Mouse (Mus musculus) MEL (cell line): ENCODE results near the gene Asf1b. TPM values are rescaled to one million over a fixed set of nuclear protein-coding genes. Genes with fewer than 3 reads are reported as not detected.

Source experiments
- DNase-seq: peaks from one replicate; pipeline ENCODE4 v3.0.0; 2011; ENCODE audit warnings: low read depth, low spot score
- H3K27ac ChIP-seq: 2 replicates; pipeline ENCODE4 v1.5.1; 2012; ENCODE audit warnings: low read depth, mild to moderate bottlenecking, control low read depth, low read length, moderate library complexity; ENCODE audit not compliant: control insufficient read depth
- H3K27me3 ChIP-seq, 2 experiments: fragments of 150-350 bp in 1 of 2; sonication (generic) in 1 of 2; 2 replicates each; pipeline ENCODE4 v1.6.1; 2012; ENCODE audit warnings: low read length in 2 of 2, mild to moderate bottlenecking in 2 of 2, improper control_type of control experiment in 1 of 2, moderate library complexity in 1 of 2; ENCODE audit not compliant: insufficient read depth in 2 of 2, control insufficient read depth in 1 of 2
- H3K36me3 ChIP-seq, 2 experiments: 2 replicates each; pipeline ENCODE4 v1.6.1; 2012 to 2014; ENCODE audit warnings: low read length in 2 of 2, improper control_type of control experiment in 1 of 2, inconsistent platforms in 1 of 2, mild to moderate bottlenecking in 1 of 2; ENCODE audit not compliant: insufficient read depth in 2 of 2, control insufficient read depth in 1 of 2
- H3K4me1 ChIP-seq, 2 experiments: fragments of 150-350 bp in 1 of 2; sonication (generic) in 1 of 2; 2 replicates each; pipeline ENCODE4 v1.6.1; 2012; ENCODE audit warnings: low read length in 2 of 2, improper control_type of control experiment in 1 of 2, mild to moderate bottlenecking in 1 of 2; ENCODE audit not compliant: insufficient read depth in 2 of 2, control insufficient read depth in 1 of 2
- H3K4me3 ChIP-seq, 2 experiments: fragments of 150-350 bp in 1 of 2; sonication (generic) in 1 of 2; 2 replicates each; pipeline ENCODE4 v1.5.1; 2012; ENCODE audit warnings: low read depth in 2 of 2, low read length in 2 of 2, mild to moderate bottlenecking in 2 of 2, moderate library complexity in 2 of 2, control low read depth in 1 of 2, improper control_type of control experiment in 1 of 2; ENCODE audit not compliant: control insufficient read depth in 1 of 2, insufficient read depth in 1 of 2
- H3K79me2 ChIP-seq: 2 replicates; pipeline ENCODE4 v1.6.1; 2012; ENCODE audit warnings: mild to moderate bottlenecking, low read length, moderate library complexity; ENCODE audit not compliant: control insufficient read depth, poor library complexity, insufficient read depth
- H3K9ac ChIP-seq: 2 replicates; pipeline ENCODE4 v1.6.1; 2012; ENCODE audit warnings: low read depth, mild to moderate bottlenecking, control low read depth, low read length, moderate library complexity; ENCODE audit not compliant: control insufficient read depth, poor library complexity, severe bottlenecking
- H3K9me3 ChIP-seq: fragments of 150-350 bp; sonication (generic); replicated peaks from 2 replicates; pipeline ENCODE4 v1.6.1; 2012; ENCODE audit warnings: mild to moderate bottlenecking, low read length, improper control_type of control experiment, moderate library complexity; ENCODE audit not compliant: insufficient read depth
- E2F4 ChIP-seq: IDR thresholded peaks from 2 replicates; pipeline ENCODE4 v1.6.1; 2011; ENCODE audit warnings: low read depth, low read length, improper control_type of control experiment, borderline replicate concordance
- ELF1 ChIP-seq: IDR thresholded peaks from 2 replicates; pipeline ENCODE4 v1.6.1; 2014; ENCODE audit warnings: low read depth, mild to moderate bottlenecking, inconsistent platforms, low read length, improper control_type of control experiment, moderate library complexity
- EP300 ChIP-seq, 2 experiments: IDR thresholded peaks; 2 replicates each; pipeline ENCODE4 v1.6.1; 2011; ENCODE audit warnings: improper control_type of control experiment in 2 of 2, low read length in 2 of 2, low read depth in 1 of 2, mild to moderate bottlenecking in 1 of 2
- GATA1 ChIP-seq: IDR thresholded peaks from 2 replicates; pipeline ENCODE4 v1.6.1; 2011; ENCODE audit warnings: low read depth, low read length, improper control_type of control experiment
- HCFC1 ChIP-seq: IDR thresholded peaks from 2 replicates; pipeline ENCODE4 v1.6.1; 2012; ENCODE audit warnings: low read depth, mild to moderate bottlenecking, inconsistent platforms, low read length, improper control_type of control experiment, moderate library complexity
- KAT2A ChIP-seq: conservative IDR thresholded peaks from 2 replicates; pipeline ENCODE4 v1.6.1; 2012; ENCODE audit warnings: low read depth, low read length, improper control_type of control experiment, inconsistent platforms
- MAFK ChIP-seq: IDR thresholded peaks from 2 replicates; pipeline ENCODE4 v1.6.1; 2011; ENCODE audit warnings: low read depth, mild to moderate bottlenecking, low read length, improper control_type of control experiment, borderline replicate concordance
- MAX ChIP-seq: IDR thresholded peaks from 2 replicates; pipeline ENCODE4 v1.6.1; 2011; ENCODE audit warnings: low read length, improper control_type of control experiment
- MAZ ChIP-seq: IDR thresholded peaks from 2 replicates; pipeline ENCODE4 v1.6.1; 2012; ENCODE audit warnings: low read depth, mild to moderate bottlenecking, inconsistent platforms, low read length, improper control_type of control experiment
- MEF2A ChIP-seq: IDR thresholded peaks from 2 replicates; pipeline ENCODE4 v1.6.1; 2014; ENCODE audit warnings: low read depth, mild to moderate bottlenecking, inconsistent platforms, low read length, improper control_type of control experiment; ENCODE audit not compliant: poor library complexity, insufficient replicate concordance, severe bottlenecking; ENCODE audit errors: extremely low read depth
- MYB ChIP-seq: IDR thresholded peaks from 2 replicates; pipeline ENCODE4 v1.6.1; 2011; ENCODE audit warnings: mild to moderate bottlenecking, low read depth, low read length, improper control_type of control experiment
- MYC ChIP-seq: IDR thresholded peaks from 2 replicates; pipeline ENCODE4 v1.6.1; 2011; ENCODE audit warnings: low read depth, mild to moderate bottlenecking, low read length, improper control_type of control experiment, moderate library complexity
- NELFE ChIP-seq: IDR thresholded peaks from 2 replicates; pipeline ENCODE4 v1.6.1; 2011; ENCODE audit warnings: low read depth, low read length, improper control_type of control experiment
- POLR2AphosphoS5 ChIP-seq: IDR thresholded peaks from 2 replicates; pipeline ENCODE4 v1.6.1; 2012; ENCODE audit warnings: low read depth, borderline replicate concordance, mild to moderate bottlenecking, inconsistent platforms, low read length, moderate library complexity, mixed read lengths
- RCOR1 ChIP-seq: IDR thresholded peaks from 2 replicates; pipeline ENCODE4 v1.6.1; 2012; ENCODE audit warnings: low read depth, mild to moderate bottlenecking, inconsistent platforms, low read length, improper control_type of control experiment
- SIN3A ChIP-seq: IDR thresholded peaks from 2 replicates; pipeline ENCODE4 v1.6.1; 2012; ENCODE audit warnings: low read length, improper control_type of control experiment, inconsistent platforms
- TAL1 ChIP-seq: IDR thresholded peaks from 2 replicates; pipeline ENCODE4 v1.6.1; 2012; ENCODE audit warnings: mild to moderate bottlenecking, inconsistent platforms, low read length, moderate library complexity, mixed read lengths
- TCF12 ChIP-seq: IDR thresholded peaks from 2 replicates; pipeline ENCODE4 v1.6.1; 2014; ENCODE audit warnings: low read depth, mild to moderate bottlenecking, inconsistent platforms, low read length, improper control_type of control experiment, moderate library complexity
- ZC3H11A ChIP-seq: IDR thresholded peaks from 2 replicates; pipeline ENCODE4 v1.6.1; 2012; ENCODE audit warnings: low read depth, mild to moderate bottlenecking, inconsistent platforms, low read length, improper control_type of control experiment
- ZNF384 ChIP-seq: IDR thresholded peaks from 2 replicates; pipeline ENCODE4 v1.6.1; 2012; ENCODE audit warnings: low read depth, mild to moderate bottlenecking, inconsistent platforms, low read length, improper control_type of control experiment
- polyA plus RNA-seq, 2 experiments: library from polyadenylated mRNA; stranded (reverse) in 1 of 2; unstranded in 1 of 2; fragments of >175 nt in 1 of 2; fragments of >200 nt in 1 of 2; gene quantifications; 2 replicates each; pipeline versions ENCODE4 v1.2.1 to v1.2.4; 2012; ENCODE audit warnings: low replicate concordance in 2 of 2, low read depth in 1 of 2; ENCODE audit not compliant: insufficient read length in 2 of 2, insufficient read depth in 1 of 2, missing spikeins in 1 of 2
- total RNA-seq: library from RNA; depleted of rRNA; stranded (reverse); fragments of 300-350 nt; gene quantifications from 2 replicates; pipeline ENCODE4 v1.2.3, GENCODE M21; 2012

Asf1b gene
- total and polyA plus RNA-seq, 3 experiments, result 84.3 to 137 (median 113) TPM

DNA sequence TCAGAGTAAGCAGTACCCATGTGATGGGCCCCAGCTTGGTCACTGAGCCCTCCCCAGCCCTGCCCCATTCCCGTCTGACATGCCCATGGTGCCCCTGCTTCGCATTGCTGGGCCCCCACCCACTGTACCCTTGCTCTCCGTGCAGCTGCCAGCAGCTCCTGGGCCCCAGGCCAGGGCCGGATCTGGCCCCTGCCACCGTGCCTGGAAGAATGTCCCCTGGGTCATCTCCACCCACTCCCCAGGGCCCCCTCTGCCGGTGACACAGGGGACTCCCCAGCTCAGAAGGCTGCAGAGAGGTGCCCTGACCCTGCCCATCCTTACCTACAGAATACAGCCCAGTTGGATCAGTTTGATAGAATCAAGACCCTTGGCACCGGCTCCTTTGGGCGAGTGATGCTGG is 25.5 kb downstream of the Asf1b start:
- Histone ChIP-seq H3K9me3 (no peaks in the 10 kb centered on the region), H3K4me3 (no peak overlapping the region), H3K36me3 (peaks cover 0 to 6% of the 10 kb centered on the region in 2 experiments; a peak in 3 of 4 replicates), H3K27ac (no peak overlapping the region), H3K4me1 (peaks cover 8 to 11% of the 10 kb centered on the region in 2 experiments), H3K27me3 (no peaks in the 10 kb centered on the region), H3K79me2 (no peaks in the 10 kb centered on the region), H3K9ac (no peak overlapping the region)
- no peak for TF ChIP-seq KAT2A
- no peak for TF ChIP-seq E2F4
- TF ChIP-seq SIN3A, result no peak
- no peak for TF ChIP-seq POLR2AphosphoS5
- TF ChIP-seq ZC3H11A, result no peak
- no peak for TF ChIP-seq MEF2A
- no peak for TF ChIP-seq GATA1
- no peak for TF ChIP-seq HCFC1
- no peak for TF ChIP-seq MYB
- TF ChIP-seq MAX, result no peak
- TF ChIP-seq NELFE, result no peak
- TF ChIP-seq TCF12, result no peak
- no peak for TF ChIP-seq MYC
- DNase-seq, result no peak

DNA sequence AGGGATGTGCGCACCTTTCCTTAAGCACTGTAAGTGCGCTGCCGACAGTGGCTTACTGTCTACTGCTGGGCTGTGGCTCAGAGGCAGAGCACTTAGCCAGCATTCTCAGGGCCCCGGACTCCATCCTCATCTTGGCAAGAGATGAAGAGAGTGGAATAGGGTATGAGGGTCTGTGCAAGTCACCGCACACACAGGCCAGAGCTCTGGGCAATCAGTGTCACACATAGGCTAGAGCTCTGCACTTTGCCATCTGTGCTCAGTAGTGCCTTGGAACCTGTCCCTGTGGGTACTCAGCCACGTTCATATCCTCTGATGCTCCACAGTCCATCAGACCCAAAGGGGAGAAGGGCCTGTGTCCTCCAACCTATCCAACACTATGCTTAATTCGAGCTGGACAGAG is 26.2 kb downstream of the Asf1b start:
- Histone ChIP-seq H3K79me2 (no peaks in the 10 kb centered on the region), H3K36me3 (peaks cover 0 to 6% of the 10 kb centered on the region in 2 experiments; a peak in 3 of 4 replicates), H3K4me3 (no peak overlapping the region), H3K9ac (no peak overlapping the region), H3K27me3 (no peaks in the 10 kb centered on the region), H3K9me3 (no peaks in the 10 kb centered on the region), H3K4me1 (peaks cover 8 to 11% of the 10 kb centered on the region in 2 experiments), H3K27ac (no peak overlapping the region)
- TF ChIP-seq ELF1 (no peak), SIN3A (no peak), ZNF384 (no peak), MAZ (no peak), EP300 (IDR thresholded peaks at IDR 0.05; ENCODE audit: low read depth in 1 of 2, low read length in 2 of 2) (no peak), RCOR1 (no peak), MEF2A (no peak), TAL1 (no peak), MAFK (no peak), E2F4 (no peak), MYC (no peak)
- DNase-seq, result no peak
